Mouse (Mus musculus) gastrocnemius, postnatal 4 days (tissue): ENCODE data around the gene Tmem88. TPM values are rescaled to one million over a fixed set of nuclear protein-coding genes. Genes with fewer than 3 reads are reported as not detected.
A peak's percentile ranks its signal among the peaks of the same experiment; 100 is the strongest.

Experiments
- DNase-seq, 2 experiments: peaks; one replicate each; pipeline ENCODE4 v3.0.0; 2021 to 2022; ENCODE audit warnings: low spot score in 2 of 2, mixed read lengths in 2 of 2
- total RNA-seq, 2 experiments: library from RNA; stranded (reverse); gene quantifications; 2 replicates each; pipeline ENCODE4 v1.2.3; 2021

The Tmem88 gene
- total RNA-seq, 2 experiments from 2014 or later = 16.9 to 17.4 TPM

DNA sequence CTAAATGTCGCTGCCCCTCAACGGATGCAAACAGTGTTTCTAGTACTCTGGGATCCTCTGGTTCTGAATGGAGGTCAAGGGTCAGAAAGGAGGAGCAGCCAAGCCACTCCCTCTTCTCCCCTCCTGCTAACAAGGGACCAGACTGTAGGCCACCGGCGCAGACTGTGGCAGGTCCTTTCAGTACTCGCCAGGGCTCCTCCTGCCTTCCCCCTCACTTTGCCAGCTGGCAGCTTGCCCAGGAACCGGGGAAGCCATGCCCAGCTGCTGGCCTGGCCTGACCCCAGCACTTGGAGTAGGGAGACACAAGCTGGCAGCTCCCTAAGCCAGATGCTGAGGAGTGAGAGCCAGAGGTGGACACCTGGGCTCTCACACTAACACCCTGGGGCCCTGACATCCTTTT lies 33.1 kb downstream of the Tmem88 start:
- DNase-seq = peak; percentile 96 to 98

DNA sequence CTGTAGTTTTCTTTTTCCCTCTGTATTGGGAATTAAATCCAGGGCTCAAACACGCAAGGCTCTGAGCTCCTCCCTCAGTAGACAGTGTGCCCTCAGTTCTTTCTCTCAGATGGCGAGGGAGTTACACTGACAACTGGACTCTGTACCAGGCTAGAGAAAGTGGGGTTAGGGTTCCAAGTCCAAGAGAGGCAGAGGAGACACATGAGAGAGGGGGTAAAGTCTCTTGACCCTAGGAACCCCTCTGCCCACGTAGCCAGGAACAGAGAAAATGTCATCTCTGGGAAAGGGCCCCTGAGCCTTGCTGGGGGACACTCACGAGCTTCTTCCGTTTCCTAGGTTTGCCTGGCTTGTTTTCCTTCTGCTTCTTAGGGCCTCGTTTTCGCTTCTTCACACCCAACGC lies 33.7 kb downstream of the Tmem88 start:
- DNase-seq = no peak

DNA sequence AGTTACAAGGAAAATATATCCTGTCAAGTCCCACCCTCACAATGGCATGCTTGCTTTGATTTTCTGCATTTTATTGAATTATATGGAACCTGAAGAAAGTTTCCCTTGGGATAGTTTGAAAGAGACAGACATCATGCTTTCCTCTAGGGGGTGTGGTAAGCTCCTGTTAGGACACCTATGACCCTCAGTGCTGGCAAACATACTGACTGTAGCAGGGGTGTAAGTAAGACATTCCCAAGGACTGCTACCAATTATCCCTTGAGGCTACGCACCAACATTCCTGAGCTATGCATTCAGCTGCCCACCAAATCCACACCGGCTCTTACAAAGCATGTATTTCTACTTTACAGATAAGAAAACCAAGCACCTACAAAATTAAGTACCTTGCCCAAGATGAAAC lies 35.6 kb downstream of the Tmem88 start:
- DNase-seq = no peak

DNA sequence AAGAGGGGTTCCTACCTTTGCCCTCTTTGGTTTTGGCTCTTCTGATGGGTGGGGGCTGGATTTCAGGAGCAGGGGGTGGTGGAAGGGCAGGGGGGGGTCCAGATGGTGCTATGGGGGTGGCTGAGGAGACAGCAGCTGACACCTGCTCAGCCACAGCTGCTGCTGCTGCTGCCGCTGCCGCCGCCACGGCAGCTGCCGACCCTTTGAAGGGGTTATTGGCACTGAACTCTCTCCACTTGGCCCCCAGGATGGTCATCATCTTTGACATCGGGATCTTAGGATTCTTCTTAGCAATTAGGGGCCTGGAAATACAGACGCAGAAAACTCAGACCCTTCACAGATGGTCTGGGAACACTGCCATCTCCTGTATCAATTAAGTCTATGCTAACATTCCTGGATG lies 36.0 kb downstream of the Tmem88 start:
- no peak for DNase-seq

DNA sequence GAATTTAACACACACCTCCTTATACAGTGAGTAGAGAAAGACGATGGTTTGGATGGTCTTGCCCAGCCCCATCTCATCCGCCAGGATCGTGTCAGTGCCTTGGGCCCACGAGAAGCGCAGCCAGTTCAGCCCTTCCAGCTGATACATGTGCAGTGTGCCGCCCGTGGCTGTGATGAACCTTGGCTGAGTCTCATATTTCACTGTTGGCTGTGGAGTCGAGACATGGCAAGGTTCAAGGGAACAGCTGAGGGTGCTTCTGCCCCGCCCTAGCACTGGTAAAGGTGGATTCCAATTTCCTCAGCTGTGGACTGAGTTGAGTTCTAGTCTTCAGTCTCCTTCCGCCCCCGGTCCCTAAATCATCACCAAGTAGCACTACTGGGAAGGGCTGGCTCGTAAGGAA lies 40.3 kb downstream of the Tmem88 start:
- no peak for DNase-seq

DNA sequence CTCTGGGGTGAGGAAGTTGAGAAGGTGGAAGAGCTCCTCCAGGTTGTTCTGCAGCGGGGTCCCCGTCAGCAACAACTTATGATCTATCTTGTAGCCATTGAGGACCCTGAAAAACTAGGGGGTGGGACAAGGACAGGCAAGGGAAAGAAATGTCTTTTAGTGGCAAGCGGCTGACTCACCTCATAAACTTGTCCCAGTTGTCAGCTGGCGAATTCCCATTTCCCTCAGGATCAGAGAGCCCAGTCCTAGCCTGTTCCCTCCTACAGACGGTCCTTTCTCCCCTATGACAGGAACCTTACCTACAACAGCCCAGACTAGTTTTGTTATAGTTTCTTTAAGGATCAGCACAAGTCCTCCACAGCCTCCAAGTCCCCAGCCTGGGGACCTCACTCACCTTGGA lies 41.5 kb downstream of the Tmem88 start:
- no peak for DNase-seq

Other genes starting within 250 kb of the Tmem88 start
- not detected for gene Alox12b, start 241.2 kb downstream of the Tmem88 start, total RNA-seq
- not detected for gene Alox8, start 200.4 kb downstream of the Tmem88 start, total RNA-seq
- gene Gucy2e, start 161.2 kb downstream of the Tmem88 start, total RNA-seq = not detected
- gene Cntrob, start 74.5 kb downstream of the Tmem88 start, total RNA-seq = 10 to 100 TPM; 12.0 to 12.9 TPM
- 10 to 100 TPM; 62.2 to 63.1 TPM for gene Trappc1, start 74.3 kb downstream of the Tmem88 start, total RNA-seq
- gene Kcnab3, start 72.0 kb downstream of the Tmem88 start, total RNA-seq = under 1 TPM; 0.49 to 0.56 TPM
- gene Rnf227, start 57.8 kb downstream of the Tmem88 start, total RNA-seq = 1 to 10 TPM; 2.8 to 3.1 TPM
- 10 to 100 TPM; 73.0 to 80.8 TPM for gene Chd3, start 28.8 kb downstream of the Tmem88 start, total RNA-seq
- gene Naa38, start 2.7 kb downstream of the Tmem88 start, total RNA-seq = 10 to 100 TPM; 63.8 to 76.3 TPM
- gene Cyb5d1, start 2.6 kb downstream of the Tmem88 start, total RNA-seq = 10 to 100 TPM; 21.1 to 26.4 TPM
- 10 to 100 TPM; 51.2 to 59.4 TPM for gene Kdm6b, start 15.4 kb upstream of the Tmem88 start, total RNA-seq
- under 1 TPM; 0.47 to 0.93 TPM for gene Dnah2, start 150.9 kb upstream of the Tmem88 start, total RNA-seq
- 1 to 10 TPM; 1.9 to 2.7 TPM for gene Efnb3, start 162.0 kb upstream of the Tmem88 start, total RNA-seq
- 1 to 10 TPM; 6.8 to 7.9 TPM for gene Wrap53, start 182.0 kb upstream of the Tmem88 start, total RNA-seq
- 10 to 100 TPM; 51.1 to 51.9 TPM for gene Trp53, start 182.1 kb upstream of the Tmem88 start, total RNA-seq
- 100 to 1,000 TPM; 227 to 249 TPM for gene Atp1b2, start 207.7 kb upstream of the Tmem88 start, total RNA-seq
- gene Shbg, start 219.7 kb upstream of the Tmem88 start, total RNA-seq = not detected
- gene Sat2, start 223.8 kb upstream of the Tmem88 start, total RNA-seq = 1 to 10 TPM; 7.8 to 8.8 TPM
- 10 to 100 TPM; 90.3 to 94.0 TPM for gene Fxr2, start 234.8 kb upstream of the Tmem88 start, total RNA-seq